Mouse (Mus musculus): ENCODE measurements around the gene Odf4.

DNA sequence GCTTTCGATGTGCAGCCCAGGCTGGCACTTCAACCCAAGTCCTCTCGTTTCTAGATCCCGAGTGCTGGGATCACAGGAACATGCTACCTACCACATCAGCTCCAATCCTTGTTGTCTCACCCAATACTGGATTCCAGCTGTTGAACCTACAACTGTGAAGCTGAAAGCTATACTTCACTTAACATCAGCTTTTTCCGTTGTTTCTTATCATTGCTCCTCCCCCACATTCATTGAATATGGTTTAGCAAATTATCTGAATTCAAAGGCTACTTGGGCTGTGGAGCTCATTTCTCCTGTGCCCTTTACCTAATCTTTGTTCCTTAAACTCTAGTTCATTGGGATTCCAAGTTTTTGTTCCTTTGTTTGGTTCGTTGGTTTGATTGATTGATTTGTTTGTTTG is 48.1 kb downstream of the Odf4 start:
- TF ChIP-seq CTCF (IDR thresholded peaks at IDR 0.05; ENCODE audit: borderline replicate concordance, insufficient read depth, low read length) (no peak), POLR2A (IDR thresholded peaks at IDR 0.05; ENCODE audit: low read depth, low read length) (no peak)

All from embryonic fibroblast, embryonic 13.5 days (primary cell).